Mouse (Mus musculus) neural tube, embryonic 12.5 days (tissue): Measurements from ENCODE around the gene Cox7a2l. TPM values are rescaled to one million over a fixed set of nuclear protein-coding genes. Genes with fewer than 3 reads are reported as not detected.

ENCODE experiments used
- ATAC-seq: fragments of 200-750 bp; cut with Nextera tagmentation; 2 replicates; pipeline ENCODE4 v1.8.0; 2017; ENCODE audit warnings: low read depth, mild to moderate bottlenecking, moderate TSS enrichment, moderate library complexity; ENCODE audit not compliant: low FRiP score
- H3K27ac ChIP-seq: fragments of 300-500 bp; sonication (generic); 2 replicates; pipeline ENCODE4 v1.5.1; 2016
- H3K27me3 ChIP-seq: fragments of 300-500 bp; sonication (generic); replicated peaks from 2 replicates; pipeline ENCODE4 v1.6.1; 2016; ENCODE audit warnings: mild to moderate bottlenecking
- H3K36me3 ChIP-seq: fragments of 300-500 bp; sonication (generic); 2 replicates; pipeline ENCODE4 v1.6.1; 2016; ENCODE audit warnings: mild to moderate bottlenecking
- H3K4me1 ChIP-seq: fragments of 300-500 bp; sonication (generic); 2 replicates; pipeline ENCODE4 v1.6.1; 2016
- H3K4me2 ChIP-seq: fragments of 300-500 bp; sonication (generic); replicated peaks from 2 replicates; pipeline ENCODE4 v1.6.1; 2016; ENCODE audit warnings: mild to moderate bottlenecking
- H3K4me3 ChIP-seq: fragments of 300-500 bp; sonication (generic); 2 replicates; pipeline ENCODE4 v1.5.1; 2016
- H3K9ac ChIP-seq: fragments of 300-500 bp; sonication (generic); 2 replicates; pipeline ENCODE4 v1.6.1; 2016; ENCODE audit warnings: mild to moderate bottlenecking
- H3K9me3 ChIP-seq: fragments of 300-500 bp; sonication (generic); 2 replicates; pipeline ENCODE4 v1.6.1; 2016; ENCODE audit warnings: mild to moderate bottlenecking
- WGBS: fragments of 180-500 bp; shearing (Covaris S2); methylation state at CpG from one replicate; pipeline ENCODE4 v1.1.7; 2016; 5-methylcytosine and 5-hydroxymethylcytosine counted together
- polyA plus RNA-seq: library from polyadenylated mRNA; unstranded; fragments of >200 nt; fragmentation: Nextera tagmentation; extraction: Ambion mirVana; gene quantifications from 2 replicates; pipeline ENCODE4 v1.2.1, GENCODE M21; 2016

The Cox7a2l gene
- polyA plus RNA-seq, 1 experiment from 2014 or later = 151 TPM

DNA sequence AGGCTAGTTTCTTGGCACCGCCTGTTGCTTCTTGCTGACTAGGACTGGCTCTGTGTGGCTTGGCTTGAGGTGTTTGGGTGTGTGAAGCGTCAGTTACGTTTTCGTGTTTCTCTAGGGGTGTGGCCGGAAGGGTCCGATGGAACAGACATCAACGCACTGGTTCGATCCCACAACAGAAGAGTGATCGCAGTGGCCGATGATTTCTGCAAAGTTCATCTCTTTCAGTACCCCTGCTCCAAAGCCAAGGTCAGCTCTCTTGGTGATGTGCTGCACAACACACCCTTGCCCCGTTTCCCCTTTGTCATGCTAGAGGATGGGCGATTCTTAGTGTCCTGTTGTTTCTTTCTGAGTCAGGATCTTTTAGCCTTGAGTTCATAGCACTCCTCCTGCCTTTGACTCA is 40.0 kb downstream of the Cox7a2l start:
- Histone ChIP-seq H3K4me3 (no peak overlapping the region), H3K4me1 (no peaks in the 10 kb centered on the region), H3K9ac (no peak overlapping the region), H3K27me3 (no peaks in the 10 kb centered on the region), H3K27ac (no peak overlapping the region), H3K36me3 (peaks cover 78% of the 10 kb centered on the region), H3K9me3 (no peaks in the 10 kb centered on the region), H3K4me2 (no peak overlapping the region)
- 95% methylated on average over 12 of the region's 12 CpGs for WGBS
- ATAC-seq = no peak

DNA sequence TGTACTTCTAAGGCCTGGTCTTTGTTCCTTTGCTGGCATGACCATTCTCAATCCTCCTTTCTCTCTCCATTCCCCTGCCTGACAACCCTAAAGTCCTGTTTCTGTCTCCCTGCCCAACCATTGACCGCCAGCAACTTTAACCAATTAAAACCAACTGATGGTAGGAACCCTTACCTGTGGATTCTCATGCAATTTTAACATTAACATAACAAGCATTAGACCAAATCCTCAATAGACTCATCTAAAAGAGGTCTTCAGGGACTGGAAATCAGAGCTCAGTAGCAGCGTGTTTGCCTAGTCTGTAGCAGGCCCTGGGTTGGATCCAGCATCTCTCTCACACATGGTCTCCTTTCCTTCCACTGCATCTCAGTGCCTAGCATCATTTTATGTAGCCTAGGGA is 47.5 kb downstream of the Cox7a2l start:
- Histone ChIP-seq H3K27ac (no peak overlapping the region), H3K27me3 (no peaks in the 10 kb centered on the region), H3K9ac (no peak overlapping the region), H3K4me2 (no peak overlapping the region), H3K4me3 (no peak overlapping the region), H3K4me1 (no peaks in the 10 kb centered on the region), H3K9me3 (no peaks in the 10 kb centered on the region), H3K36me3 (peaks cover 43% of the 10 kb centered on the region)
- no peak for ATAC-seq
- WGBS = 90% methylated on average over 2 of the region's 2 CpGs

DNA sequence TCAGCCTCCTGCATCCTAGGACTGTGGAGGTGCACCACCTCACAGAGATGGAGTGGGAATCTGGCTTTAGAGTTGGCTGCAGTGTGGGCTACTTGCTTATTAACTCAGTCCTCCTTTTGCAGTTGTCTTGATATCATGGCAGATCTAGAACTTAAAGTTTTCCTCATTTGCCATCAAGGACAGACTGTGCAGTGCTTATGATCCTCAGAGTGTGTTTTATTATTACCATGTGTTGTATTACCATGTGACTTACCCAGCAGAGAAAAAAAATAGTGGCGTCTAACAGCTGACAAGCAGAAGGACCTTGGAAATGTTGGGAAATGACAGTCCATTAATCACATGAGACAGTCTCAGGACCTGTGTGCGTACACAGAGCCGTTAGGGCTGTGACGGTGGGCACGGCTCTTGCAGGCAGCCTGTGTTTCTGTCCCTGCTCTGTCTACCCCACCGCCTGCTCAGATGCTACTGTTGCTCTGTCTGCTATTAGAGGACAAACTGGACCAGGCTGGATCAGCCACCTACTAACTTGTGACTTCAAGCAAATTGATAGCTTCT is 50.4 kb downstream of the Cox7a2l start:
- H3K27me3 ChIP-seq = no peaks in the 10 kb centered on the region
- WGBS = 72% methylated on average over 6 of the region's 6 CpGs
- ATAC-seq = no peak
- no peak overlapping the region for H3K9ac ChIP-seq
- no peak overlapping the region for H3K4me2 ChIP-seq
- no peak overlapping the region for H3K4me3 ChIP-seq
- no peak overlapping the region for H3K27ac ChIP-seq
- no peaks in the 10 kb centered on the region for H3K4me1 ChIP-seq
- H3K9me3 ChIP-seq = no peaks in the 10 kb centered on the region
- peaks cover 35% of the 10 kb centered on the region; the same call in 1 of the 2 replicates for H3K36me3 ChIP-seq

DNA sequence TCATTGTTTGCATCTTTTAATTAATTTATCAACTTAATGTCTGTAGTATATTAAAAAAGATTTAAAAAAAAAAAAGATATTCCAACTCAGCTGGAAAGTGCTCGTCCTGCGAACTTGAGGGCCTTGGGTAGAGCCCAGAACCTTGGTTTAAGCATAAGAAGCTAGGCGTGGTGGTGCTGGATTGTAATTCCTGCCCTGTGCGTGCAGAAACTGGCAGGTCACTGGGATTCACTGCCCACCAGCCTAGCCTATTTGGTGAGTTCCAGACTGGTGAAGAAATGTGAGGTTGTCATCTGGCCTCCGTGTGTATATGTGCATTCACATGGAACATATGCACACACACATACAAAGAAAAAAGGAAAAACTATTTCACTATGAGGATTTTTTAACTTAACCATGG is 51.2 kb downstream of the Cox7a2l start:
- peaks cover 41% of the 10 kb centered on the region for H3K36me3 ChIP-seq
- no peak overlapping the region for H3K4me3 ChIP-seq
- no peaks in the 10 kb centered on the region for H3K9me3 ChIP-seq
- no peaks in the 10 kb centered on the region for H3K4me1 ChIP-seq
- H3K9ac ChIP-seq = no peak overlapping the region
- no peak overlapping the region for H3K27ac ChIP-seq
- 92% methylated on average over 5 of the region's 5 CpGs for whole genome bisulfite sequencing
- no peak for ATAC-seq
- H3K27me3 ChIP-seq = no peaks in the 10 kb centered on the region
- H3K4me2 ChIP-seq = no peak overlapping the region

DNA sequence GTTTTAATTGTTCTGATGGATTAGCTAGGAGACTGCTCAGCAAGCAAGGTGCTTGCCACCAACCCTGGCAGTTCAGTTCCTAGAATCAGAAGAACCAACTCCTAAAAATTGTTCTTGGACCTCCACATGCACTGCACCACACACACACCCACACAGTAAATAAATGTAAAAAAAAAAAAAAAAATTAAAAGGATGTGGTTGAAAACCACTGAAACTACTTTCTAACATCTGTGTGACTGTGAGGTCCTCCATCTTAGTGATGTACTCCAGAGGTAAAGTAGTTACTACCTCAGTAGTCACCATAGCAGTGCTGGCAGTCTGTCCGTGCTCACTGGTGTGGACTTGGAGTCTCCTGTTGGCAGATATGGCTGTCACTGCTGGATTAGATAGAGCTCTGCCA is 59.9 kb downstream of the Cox7a2l start:
- Histone ChIP-seq H3K9ac (no peak overlapping the region), H3K4me2 (no peak overlapping the region), H3K9me3 (no peaks in the 10 kb centered on the region), H3K4me3 (no peak overlapping the region), H3K4me1 (no peaks in the 10 kb centered on the region), H3K27ac (no peak overlapping the region), H3K27me3 (no peaks in the 10 kb centered on the region), H3K36me3 (peaks cover 62% of the 10 kb centered on the region)
- 92% methylated on average over 1 of the region's 1 CpGs for WGBS
- ATAC-seq = no peak

DNA sequence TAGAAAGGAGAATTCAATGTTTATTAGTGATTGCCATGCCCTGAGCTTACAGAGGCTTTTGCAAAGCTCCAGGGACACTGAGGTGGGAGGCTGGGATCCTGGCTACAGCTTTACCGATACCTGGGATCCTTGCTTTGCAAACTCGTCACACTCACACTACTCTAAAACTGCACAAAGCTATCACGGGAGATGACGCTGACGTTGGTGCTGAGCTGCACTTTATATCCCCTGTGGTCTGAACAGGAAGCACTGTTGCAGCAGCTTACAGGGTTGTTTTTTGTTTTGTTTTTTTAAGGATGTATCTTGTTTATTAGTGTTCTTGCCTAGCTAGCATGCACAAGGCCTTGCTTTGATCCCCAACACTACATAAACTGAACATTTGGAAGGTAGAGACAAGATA is 63.5 kb downstream of the Cox7a2l start:
- Histone ChIP-seq H3K9ac (no peak overlapping the region), H3K4me3 (no peak overlapping the region), H3K27me3 (no peaks in the 10 kb centered on the region), H3K9me3 (no peaks in the 10 kb centered on the region), H3K4me1 (no peaks in the 10 kb centered on the region), H3K27ac (no peak overlapping the region), H3K36me3 (peaks cover 66% of the 10 kb centered on the region), H3K4me2 (no peak overlapping the region)
- no peak for ATAC-seq
- WGBS = 92% methylated on average over 5 of the region's 5 CpGs

DNA sequence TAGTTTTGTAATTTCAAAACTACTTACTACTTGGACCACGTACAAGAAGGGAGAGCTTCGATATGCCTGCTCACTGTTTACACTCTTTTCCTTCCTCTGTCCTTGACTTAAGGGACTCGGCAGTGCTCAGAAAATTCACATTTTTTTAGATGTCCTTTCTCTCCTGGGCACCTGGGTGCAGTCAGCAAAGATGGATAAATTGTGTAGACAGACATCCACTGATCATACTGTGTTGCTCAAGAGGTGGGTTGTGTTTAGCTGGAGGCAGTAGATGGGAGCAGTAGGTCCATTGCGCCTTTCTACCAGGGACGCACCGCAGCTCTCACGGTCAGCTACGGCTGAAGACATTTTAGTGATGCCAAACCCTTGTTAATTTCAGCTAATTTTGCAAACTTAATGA is 64.7 kb downstream of the Cox7a2l start:
- no peaks in the 10 kb centered on the region for H3K4me1 ChIP-seq
- H3K36me3 ChIP-seq = peaks cover 54% of the 10 kb centered on the region
- no peak overlapping the region for H3K4me2 ChIP-seq
- no peaks in the 10 kb centered on the region for H3K27me3 ChIP-seq
- H3K9ac ChIP-seq = no peak overlapping the region
- WGBS = 96% methylated on average over 8 of the region's 8 CpGs
- no peak overlapping the region for H3K4me3 ChIP-seq
- ATAC-seq = no peak
- H3K9me3 ChIP-seq = no peaks in the 10 kb centered on the region
- H3K27ac ChIP-seq = no peak overlapping the region

Other genes with a start within 250 kb of the Cox7a2l start
- gene Eml4, start 166.4 kb downstream of the Cox7a2l start, polyA plus RNA-seq = 47.5 and 52.6 TPM in 2 replicates
- gene Kcng3, start 114.6 kb upstream of the Cox7a2l start, polyA plus RNA-seq = not detected in 2 replicates
- gene Mta3, start 188.8 kb upstream of the Cox7a2l start, polyA plus RNA-seq = 37.4 and 38.5 TPM in 2 replicates